Mouse (Mus musculus) brain, embryonic 14.5 days (tissue): Measurements from ENCODE around the gene Yif1b.

Experiments
- CTCF ChIP-seq: fragments of 200-500 bp; IDR thresholded peaks from 2 replicates; pipeline ENCODE4 v1.5.1; 2012; ENCODE audit warnings: inconsistent platforms, mild to moderate bottlenecking, moderate library complexity, borderline replicate concordance; ENCODE audit not compliant: insufficient read depth, insufficient read length; ENCODE audit errors: extremely low read depth
- POLR2A ChIP-seq: fragments of 200-500 bp; IDR thresholded peaks from 2 replicates; pipeline ENCODE4 v1.6.1; 2012; ENCODE audit warnings: mild to moderate bottlenecking, inconsistent platforms, borderline replicate concordance; ENCODE audit not compliant: poor library complexity, insufficient read depth, insufficient read length, severe bottlenecking; ENCODE audit errors: extremely low read depth

GRCm38 (mm10) chr7:29228202-29228601 is 9.9 kb upstream of the Yif1b start:
- TF ChIP-seq CTCF: no peak
- no peak for TF ChIP-seq POLR2A
